Mouse (Mus musculus) kidney, adult 2 months (tissue): ENCODE data around the gene Drc7.

Experiments
- CTCF ChIP-seq: fragments of 200-500 bp; conservative IDR thresholded peaks from 2 replicates; pipeline ENCODE4 v1.5.1; 2011; ENCODE audit warnings: low read depth, mild to moderate bottlenecking, control low read depth, low read length, moderate library complexity, mixed read lengths; ENCODE audit not compliant: insufficient read depth, insufficient read length
- POLR2A ChIP-seq: fragments of 200-500 bp; IDR thresholded peaks from one replicate; pipeline ENCODE4 v1.6.1; 2011; ENCODE audit warnings: low read depth, low read length, control low read depth

GRCm38 (mm10) chr8:95046982-95047381 lies 7.9 kb upstream of the Drc7 start:
- TF ChIP-seq POLR2A: no peak
- TF ChIP-seq CTCF: no peak
